Mouse (Mus musculus) adrenal gland, adult 8-10 months (tissue): ENCODE data around the gene Bnip3. TPM values are rescaled to one million over a fixed set of nuclear protein-coding genes. Genes with fewer than 3 reads are reported as not detected.

ENCODE experiments used
- DNase-seq: peaks from one replicate; pipeline ENCODE4 v3.0.0; 2022
- total RNA-seq, 4 experiments: library from RNA; stranded (reverse); gene quantifications; 2 replicates each; pipeline ENCODE4 v1.2.4; 2022

Gene Bnip3
- total RNA-seq, 4 experiments from 2014 or later: 109 to 258 (median 200) TPM

GRCm38 (mm10) chr7:138843421-138843820 lies 65.9 kb downstream of the Bnip3 start:
- no peak for DNase-seq

- DNase-seq: no peak
Observed at GRCm38 (mm10) chr7:138841436-138842151, 67.7 kb downstream of the Bnip3 start.

Other genes with a start within 250 kb of the Bnip3 start
- gene Ppp2r2d, start 63.4 kb downstream of the Bnip3 start, total RNA-seq: 10 to 100 TPM; 66.1 to 76.0 (median 71.6) TPM
- 10 to 100 TPM; 25.5 to 37.2 (median 30.7) TPM for gene Mapk1ip1, start 63.2 kb downstream of the Bnip3 start, total RNA-seq
- 10 to 100 TPM in 2 of 4 experiments, 1 to 10 TPM in 2; 4.4 to 13.1 (median 8.8) TPM for gene Jakmip3, start 31.2 kb upstream of the Bnip3 start, total RNA-seq
- 1 to 10 TPM; 1.1 to 3.2 (median 2.5) TPM for gene Dpysl4, start 176.5 kb upstream of the Bnip3 start, total RNA-seq